Mouse (Mus musculus) ES-Bruce4 (cell line): ENCODE results near the gene Olfr376. TPM values are rescaled to one million over a fixed set of nuclear protein-coding genes. Genes with fewer than 3 reads are reported as not detected.

Source experiments
- H3K27ac ChIP-seq: 2 replicates; pipeline ENCODE4 v1.5.1; 2012; ENCODE audit warnings: low read length, inconsistent platforms; ENCODE audit not compliant: insufficient read depth
- H3K27me3 ChIP-seq: 2 replicates; pipeline ENCODE4 v1.6.1; 2012; ENCODE audit warnings: mild to moderate bottlenecking, low read length, inconsistent platforms; ENCODE audit not compliant: control insufficient read depth, poor library complexity, insufficient read depth, severe bottlenecking
- H3K36me3 ChIP-seq: 2 replicates; pipeline ENCODE4 v1.6.1; 2012; ENCODE audit warnings: inconsistent platforms, mild to moderate bottlenecking, low read length, moderate library complexity; ENCODE audit not compliant: control insufficient read depth, poor library complexity, insufficient read depth, severe bottlenecking
- H3K4me1 ChIP-seq: one replicate; pipeline ENCODE4 v1.8.1; 2011; ENCODE audit warnings: low read length; ENCODE audit not compliant: control insufficient read depth, insufficient read depth
- H3K4me3 ChIP-seq: 2 replicates; pipeline ENCODE4 v1.5.1; 2011; ENCODE audit warnings: low read depth, mild to moderate bottlenecking, low read length
- H3K9ac ChIP-seq: 2 replicates; pipeline ENCODE4 v1.6.1; 2012; ENCODE audit warnings: low read depth, mild to moderate bottlenecking, inconsistent platforms; ENCODE audit not compliant: poor library complexity, severe bottlenecking
- H3K9me3 ChIP-seq: replicated peaks from 2 replicates; pipeline ENCODE4 v1.6.1; 2012; ENCODE audit warnings: mild to moderate bottlenecking, low read length, inconsistent platforms; ENCODE audit not compliant: control insufficient read depth, poor library complexity, insufficient read depth, severe bottlenecking
- CTCF ChIP-seq: IDR thresholded peaks from one replicate; pipeline ENCODE4 v1.8.1; 2011; ENCODE audit warnings: low read depth, low read length
- EP300 ChIP-seq: IDR thresholded peaks from 2 replicates; pipeline ENCODE4 v1.6.1; 2011; ENCODE audit warnings: low read depth, low read length; ENCODE audit not compliant: insufficient read depth
- POLR2A ChIP-seq: IDR thresholded peaks from one replicate; pipeline ENCODE4 v1.8.1; 2011; ENCODE audit warnings: low read length; ENCODE audit not compliant: insufficient read depth
- polyA plus RNA-seq: library from polyadenylated mRNA; stranded (reverse); fragments of >200 nt; gene quantifications from 2 replicates; pipeline ENCODE4 v1.2.4, GENCODE M21; 2011; ENCODE audit warnings: low read depth; ENCODE audit not compliant: missing spikeins, insufficient read depth, insufficient read length

Olfr376 gene
- polyA plus RNA-seq, 1 experiment, result not detected

GRCm38 (mm10) chr11:73336919-73337318 is 34.1 kb upstream of the Olfr376 start:
- Histone ChIP-seq H3K4me3 (no peak overlapping the region), H3K9ac (no peak overlapping the region), H3K9me3 (no peaks in the 10 kb centered on the region), H3K36me3 (no peaks in the 10 kb centered on the region), H3K27ac (no peak overlapping the region), H3K4me1 (no peaks in the 10 kb centered on the region), H3K27me3 (no peaks in the 10 kb centered on the region)
- TF ChIP-seq POLR2A (no peak), CTCF (no peak), EP300 (no peak)

DNA sequence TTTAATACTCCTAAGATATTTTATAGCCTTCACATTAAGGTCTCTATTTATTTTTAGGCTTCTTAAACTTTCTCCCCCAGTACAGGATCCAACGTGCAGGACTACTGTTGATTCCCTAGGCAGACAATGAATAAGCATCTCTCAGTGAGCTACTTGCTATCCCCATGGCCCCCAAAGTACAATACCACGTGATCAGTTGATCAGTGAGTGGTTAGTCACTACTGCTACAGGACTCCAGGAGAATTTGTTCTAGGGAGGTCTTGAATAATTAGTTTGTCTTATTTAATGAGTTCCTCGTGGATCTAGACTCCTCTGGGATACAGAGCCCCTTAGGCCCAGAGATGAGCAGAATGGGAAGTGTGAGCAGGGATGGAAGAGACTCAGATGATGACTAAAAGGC is 20.6 kb upstream of the Olfr376 start, which contains the start of gene Olfr20:
Gene Olfr20, plus strand, starts transcription at position 301 of the 400 bp plus-strand sequence.
- H3K36me3 ChIP-seq, result no peaks in the 10 kb centered on the region
- TF ChIP-seq EP300 (no peak), CTCF (no peak), POLR2A (no peak)
- no peaks in the 10 kb centered on the region for H3K4me1 ChIP-seq
- H3K9me3 ChIP-seq, result no peaks in the 10 kb centered on the region
- no peaks in the 10 kb centered on the region for H3K27me3 ChIP-seq
- H3K4me3 ChIP-seq, result no peak within 1 kb of the TSS
- no peak within 1 kb of the TSS for H3K9ac ChIP-seq
- H3K27ac ChIP-seq, result no peak within 1 kb of the TSS

DNA sequence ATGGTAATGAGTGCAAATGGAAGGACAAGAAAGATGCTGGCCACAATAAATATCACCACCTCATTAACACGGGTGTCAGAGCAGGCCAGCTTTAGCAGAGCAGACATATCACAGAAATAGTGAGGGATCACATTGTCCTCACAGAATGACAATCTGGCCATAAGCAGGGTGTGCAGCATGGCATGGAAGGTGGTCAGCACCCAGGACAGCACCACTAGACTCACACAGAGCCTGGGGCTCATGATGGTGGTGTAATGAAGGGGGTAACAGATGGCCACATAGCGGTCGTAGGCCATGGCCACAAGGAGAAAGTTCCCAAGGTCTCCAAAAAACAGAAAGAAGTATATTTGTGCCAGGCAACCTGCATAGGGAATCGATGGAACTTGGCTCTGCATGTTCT is 24.3 kb downstream of the Olfr376 start:
- no peak overlapping the region for H3K27ac ChIP-seq
- TF ChIP-seq EP300 (no peak), CTCF (no peak), POLR2A (no peak)
- H3K27me3 ChIP-seq, result no peaks in the 10 kb centered on the region
- no peak overlapping the region for H3K4me3 ChIP-seq
- no peaks in the 10 kb centered on the region for H3K4me1 ChIP-seq
- no peaks in the 10 kb centered on the region for H3K9me3 ChIP-seq
- no peaks in the 10 kb centered on the region for H3K36me3 ChIP-seq
- no peak overlapping the region for H3K9ac ChIP-seq

DNA sequence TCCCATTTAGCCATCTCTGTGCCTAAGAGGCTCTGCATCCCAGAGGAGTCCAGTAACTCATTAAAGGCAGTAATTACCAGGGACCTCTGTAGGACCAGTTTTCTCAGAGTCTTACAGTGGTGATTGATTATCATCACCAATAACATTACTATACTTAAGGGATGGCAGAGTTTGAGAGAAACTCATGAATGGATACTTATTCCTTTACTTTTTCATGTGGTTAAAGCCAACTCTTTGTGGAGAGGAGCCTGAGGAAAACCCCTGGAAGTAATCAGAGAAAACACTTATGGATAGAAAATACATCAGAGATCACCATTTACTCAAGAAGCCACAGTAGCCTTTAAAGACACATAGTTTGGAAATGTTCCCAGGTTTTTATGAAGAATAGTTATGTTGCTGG is 28.5 kb downstream of the Olfr376 start, which contains the start of gene Olfr1:
Gene Olfr1, minus strand, starts transcription at position 101 of the 400 bp plus-strand sequence.
- no peaks in the 10 kb centered on the region for H3K4me1 ChIP-seq
- H3K4me3 ChIP-seq, result no peak within 1 kb of the TSS

More for the DNA sequence above, 28.5 kb downstream of the Olfr376 start, which contains the start of gene Olfr1:
- Histone ChIP-seq H3K9ac (no peak within 1 kb of the TSS), H3K9me3 (no peaks in the 10 kb centered on the region), H3K36me3 (no peaks in the 10 kb centered on the region), H3K27ac (no peak within 1 kb of the TSS), H3K27me3 (no peaks in the 10 kb centered on the region)
- TF ChIP-seq CTCF, result no peak
- no peak for TF ChIP-seq EP300
- no peak for TF ChIP-seq POLR2A

Other genes with a start within 250 kb of the Olfr376 start
- 13.0 and 14.0 TPM in 2 replicates for gene Haspin, start 233.0 kb upstream of the Olfr376 start, polyA plus RNA-seq
- 0.42 and 0.55 TPM in 2 replicates for gene P2rx5, start 210.8 kb upstream of the Olfr376 start, polyA plus RNA-seq
- 51.9 TPM in 2 replicates for gene Emc6, start 194.2 kb upstream of the Olfr376 start, polyA plus RNA-seq
- gene Tax1bp3, start 194.2 kb upstream of the Olfr376 start, polyA plus RNA-seq, result 36.2 and 37.1 TPM in 2 replicates
- 15.3 and 15.4 TPM in 2 replicates for gene Ctns, start 172.2 kb upstream of the Olfr376 start, polyA plus RNA-seq
- gene Shpk, start 171.8 kb upstream of the Olfr376 start, polyA plus RNA-seq, result 0.93 and 0.94 TPM in 2 replicates
- not detected in 2 replicates for gene Trpv1, start 137.0 kb upstream of the Olfr376 start, polyA plus RNA-seq
- gene Trpv3, start 103.9 kb upstream of the Olfr376 start, polyA plus RNA-seq, result 0.11 TPM in 1 of 2 replicates, not detected in the other
- gene Aspa, start 41.6 kb upstream of the Olfr376 start, polyA plus RNA-seq, result 2.1 and 3.7 TPM in 2 replicates
- gene Gm49340, start 41.5 kb upstream of the Olfr376 start, polyA plus RNA-seq, result not detected in 2 replicates
- 2.2 and 3.0 TPM in 2 replicates for gene Spata22, start 41.5 kb upstream of the Olfr376 start, polyA plus RNA-seq
- not detected in 2 replicates for gene Olfr20, start 20.5 kb upstream of the Olfr376 start, polyA plus RNA-seq
- not detected in 2 replicates for gene Olfr1, start 28.4 kb downstream of the Olfr376 start, polyA plus RNA-seq
- not detected in 2 replicates for gene Olfr378, start 57.2 kb downstream of the Olfr376 start, polyA plus RNA-seq
- gene Olfr380, start 86.3 kb downstream of the Olfr376 start, polyA plus RNA-seq, result not detected in 2 replicates
- not detected in 2 replicates for gene Olfr381, start 120.4 kb downstream of the Olfr376 start, polyA plus RNA-seq
- gene Olfr382, start 146.0 kb downstream of the Olfr376 start, polyA plus RNA-seq, result not detected in 2 replicates
- not detected in 2 replicates for gene Olfr385, start 221.8 kb downstream of the Olfr376 start, polyA plus RNA-seq
- not detected in 2 replicates for gene Olfr384, start 227.3 kb downstream of the Olfr376 start, polyA plus RNA-seq